8 mouse cellular contexts compared by ENCODE assay signal in genomic region chr12:113000294-113001132, GRCm38 (mm10). TPM values are rescaled to one million over a fixed set of nuclear protein-coding genes. Genes with fewer than 3 reads are reported as not detected.
A peak's percentile ranks its signal among the peaks of the same experiment; 100 is the strongest.
DNase-seq lines count a peak whose midpoint lies in the region; ATAC-seq lines count a peak whose summit lies in the region.

Brf1 (minus strand) TSS chr12:113000704.

- peak within 1 kb of the TSS; percentile 90 for H3K4me3 ChIP-seq in lung, embryonic 16.5 days (ENCODE audit: low read length)

- peak; percentile 94 to 95 for ATAC-seq in hematopoietic stem cell, adult 5-6 weeks (replicated peaks in 1 of 2; ENCODE audit: insufficient read depth in 1 of 2, low FRiP score in 2 of 2, low TSS enrichment in 1 of 2, low read depth in 1 of 2, poor library complexity in 2 of 2, severe bottlenecking in 2 of 2)
- peak; percentile 97 for ATAC-seq in lung, embryonic 16.5 days (ENCODE audit: low read depth)

- peaks cover 13% of the 10 kb centered on the region for H3K4me1 ChIP-seq in lung, embryonic 16.5 days (replicated peaks; ENCODE audit: control insufficient read depth, insufficient read depth, low read length)

- H3K9me3 ChIP-seq in lung, embryonic 16.5 days (ENCODE audit: control insufficient read depth, low read length): no peaks in the 10 kb centered on the region

- peak; percentile 94 for DNase-seq in MEL-GATA-1-ER (ENCODE audit: extremely low read depth, low read depth)
- DNase-seq in cerebellum, adult 8-10 months: peak; percentile 96
- DNase-seq in forelimb bud, embryonic 11.5 days (ENCODE audit: low read depth, low spot score): peak; percentile 97
- DNase-seq in layer of hippocampus, adult 9-10 months (ENCODE audit: low spot score): peak; percentile 75
- DNase-seq in ovary, postnatal 10 days (ENCODE audit: low spot score): peak; percentile 91
- peak; percentile 97 for DNase-seq in thymus, postnatal 10 days (ENCODE audit: low spot score in 2 of 2)

- H3K27me3 ChIP-seq in lung, embryonic 16.5 days (ENCODE audit: control insufficient read depth, insufficient read depth, low read depth, low read length): no peaks in the 10 kb centered on the region

- peaks cover 6% of the 10 kb centered on the region; the same call in 1 of the 2 replicates for H3K36me3 ChIP-seq in lung, embryonic 16.5 days (ENCODE audit: control insufficient read depth, insufficient read depth, low read length)

- under 1% methylated on average over 88 of the region's 96 CpGs for WGBS in lung, embryonic 16.5 days

- peak within 1 kb of the TSS; percentile 97 for H3K9ac ChIP-seq in lung, embryonic 16.5 days (ENCODE audit: low read length)

- peak within 1 kb of the TSS; percentile 95 for H3K27ac ChIP-seq in lung, embryonic 16.5 days (ENCODE audit: low read length)

- peak within 1 kb of the TSS; percentile 84 for H3K4me2 ChIP-seq in lung, embryonic 16.5 days (ENCODE audit: low read depth, low read length)

RNA-seq across cellular contexts. Expression of gene Brf1, which starts in this region (rescaled TPM):
- 58.6 and 75.9 TPM in 2 replicates for total RNA-seq in hematopoietic stem cell, adult 5-6 weeks (2017)
- 55.5 TPM in 2 replicates for polyA plus RNA-seq in lung, embryonic 16.5 days (2015; fragmentation: Nextera tagmentation; extraction: Ambion mirVana)

Comparison
In these comparisons a context has a peak if more than half of its experiments do, and no peak if none do; other contexts are left out.
1. Peak in every context shown above with its lines: DNase-seq, ATAC-seq, H3K4me3 ChIP-seq and H3K27ac ChIP-seq.